Mouse (Mus musculus): ENCODE data around the gene Cbfa2t2. TPM values are rescaled to one million over a fixed set of nuclear protein-coding genes. Genes with fewer than 3 reads are reported as not detected.
A peak's percentile ranks its signal among the peaks of the same experiment; 100 is the strongest.

Cbfa2t2 gene
- polyA plus RNA-seq, 1 experiment: 7.5 TPM

- Histone ChIP-seq H3K4me3 (no peak overlapping the region), H3K27me3 (ENCODE audit: control insufficient read depth, insufficient read depth, insufficient read length) (no peaks in the 10 kb centered on the region), H3K4me2 (ENCODE audit: low read depth) (peak overlapping the region; percentile 99), H3K79me2 (ENCODE audit: control insufficient read depth, insufficient read depth) (peaks cover 15% of the 10 kb centered on the region), H3ac (ENCODE audit: control insufficient read depth, insufficient read length) (no peak overlapping the region), H3K36me3 (ENCODE audit: control insufficient read depth, insufficient read depth) (no peaks in the 10 kb centered on the region)
- TF ChIP-seq SRF (IDR thresholded peaks at IDR 0.05; ENCODE audit: control insufficient read depth, insufficient read length, low read depth) (no peak), TCF12 (IDR thresholded peaks at IDR 0.05; ENCODE audit: insufficient read depth, poor library complexity, severe bottlenecking) (no peak), MYOG (IDR thresholded peaks at IDR 0.05; ENCODE audit: control insufficient read depth in 1 of 3, insufficient read depth in 1 of 3, insufficient read length in 2 of 3, low read depth in 2 of 3) (no peak), USF1 (IDR thresholded peaks at IDR 0.05; ENCODE audit: low read depth) (no peak), MYOD1 (IDR thresholded peaks at IDR 0.05; ENCODE audit: control insufficient read depth in 1 of 3, insufficient read length in 2 of 3, low read depth in 2 of 3) (no peak), CEBPB (IDR thresholded peaks at IDR 0.05; ENCODE audit: insufficient read depth, poor library complexity, severe bottlenecking) (no peak), E2F4 (IDR thresholded peaks at IDR 0.05; ENCODE audit: insufficient read depth) (no peak), POLR2AphosphoS2 (IDR thresholded peaks at IDR 0.05; ENCODE audit: insufficient read length, low read depth) (no peak), TCF3 (IDR thresholded peaks at IDR 0.05; ENCODE audit: insufficient read length, low read depth) (no peak)
These were observed 135.0 kb downstream of the Cbfa2t2 start for GRCm38 (mm10) chr2:154571266-154571665.

- no peaks in the 10 kb centered on the region for H3K36me3 ChIP-seq (ENCODE audit: control insufficient read depth, insufficient read depth)
- H3K4me3 ChIP-seq: no peak overlapping the region
- peaks cover 15% of the 10 kb centered on the region for H3K79me2 ChIP-seq (ENCODE audit: control insufficient read depth, insufficient read depth)
- H3ac ChIP-seq (ENCODE audit: control insufficient read depth, insufficient read length): no peak overlapping the region
- H3K4me2 ChIP-seq (ENCODE audit: low read depth): no peak overlapping the region
- H3K27me3 ChIP-seq (ENCODE audit: control insufficient read depth, insufficient read depth, insufficient read length): no peaks in the 10 kb centered on the region
- TF ChIP-seq USF1 (IDR thresholded peaks at IDR 0.05; ENCODE audit: low read depth): no peak
- TF ChIP-seq REST (IDR thresholded peaks at IDR 0.05; ENCODE audit: insufficient read depth, insufficient read length): no peak
These were observed 135.7 kb downstream of the Cbfa2t2 start for GRCm38 (mm10) chr2:154571976-154572375.

- TF ChIP-seq TCF12 (IDR thresholded peaks at IDR 0.05; ENCODE audit: insufficient read depth, poor library complexity, severe bottlenecking) (no peak), E2F4 (IDR thresholded peaks at IDR 0.05; ENCODE audit: insufficient read depth) (no peak), POLR2A (IDR thresholded peaks at IDR 0.05; ENCODE audit: insufficient read length, low read depth) (no peak), REST (IDR thresholded peaks at IDR 0.05; ENCODE audit: insufficient read depth, insufficient read length) (no peak), MYOG (IDR thresholded peaks at IDR 0.05; ENCODE audit: control insufficient read depth in 1 of 3, insufficient read depth in 1 of 3, insufficient read length in 2 of 3, low read depth in 2 of 3) (no peak), MYOD1 (IDR thresholded peaks at IDR 0.05; ENCODE audit: control insufficient read depth in 1 of 3, insufficient read length in 2 of 3, low read depth in 2 of 3) (no peak), SRF (IDR thresholded peaks at IDR 0.05; ENCODE audit: control insufficient read depth, insufficient read length, low read depth) (no peak), POLR2AphosphoS2 (IDR thresholded peaks at IDR 0.05; ENCODE audit: insufficient read length, low read depth) (no peak), TCF3 (IDR thresholded peaks at IDR 0.05; ENCODE audit: insufficient read length, low read depth) (no peak), USF1 (IDR thresholded peaks at IDR 0.05; ENCODE audit: low read depth) (no peak), CEBPB (IDR thresholded peaks at IDR 0.05; ENCODE audit: insufficient read depth, poor library complexity, severe bottlenecking) (no peak), MAX (IDR thresholded peaks at IDR 0.05; ENCODE audit: low read depth) (no peak)
- H3ac ChIP-seq (ENCODE audit: control insufficient read depth, insufficient read length): no peak overlapping the region
- peaks cover 5% of the 10 kb centered on the region for H3K79me2 ChIP-seq (ENCODE audit: control insufficient read depth, insufficient read depth)
- no peak overlapping the region for H3K4me3 ChIP-seq
- no peak overlapping the region for H3K4me2 ChIP-seq (ENCODE audit: low read depth)
- no peaks in the 10 kb centered on the region for H3K36me3 ChIP-seq (ENCODE audit: control insufficient read depth, insufficient read depth)
- H3K27me3 ChIP-seq (ENCODE audit: control insufficient read depth, insufficient read depth, insufficient read length): no peaks in the 10 kb centered on the region
These were observed 136.7 kb downstream of the Cbfa2t2 start for GRCm38 (mm10) chr2:154572996-154573395.

GRCm38 (mm10) chr2:154574271-154574670 lies 138.0 kb downstream of the Cbfa2t2 start:
- H3K4me2 ChIP-seq (ENCODE audit: low read depth): no peak overlapping the region
- TF ChIP-seq MAX (IDR thresholded peaks at IDR 0.05; ENCODE audit: low read depth): no peak
- TF ChIP-seq USF1 (IDR thresholded peaks at IDR 0.05; ENCODE audit: low read depth): no peak
- TF ChIP-seq TCF12 (IDR thresholded peaks at IDR 0.05; ENCODE audit: insufficient read depth, poor library complexity, severe bottlenecking): no peak
- no peak for TF ChIP-seq SRF (IDR thresholded peaks at IDR 0.05; ENCODE audit: control insufficient read depth, insufficient read length, low read depth)
- TF ChIP-seq CEBPB (IDR thresholded peaks at IDR 0.05; ENCODE audit: insufficient read depth, poor library complexity, severe bottlenecking): no peak
- no peak for TF ChIP-seq POLR2AphosphoS2 (IDR thresholded peaks at IDR 0.05; ENCODE audit: insufficient read length, low read depth)
- no peak for TF ChIP-seq TCF3 (IDR thresholded peaks at IDR 0.05; ENCODE audit: insufficient read length, low read depth)
- no peak for TF ChIP-seq E2F4 (IDR thresholded peaks at IDR 0.05; ENCODE audit: insufficient read depth)
- no peak for TF ChIP-seq MYOG (IDR thresholded peaks at IDR 0.05; ENCODE audit: control insufficient read depth in 1 of 3, insufficient read depth in 1 of 3, insufficient read length in 2 of 3, low read depth in 2 of 3)
- TF ChIP-seq REST (IDR thresholded peaks at IDR 0.05; ENCODE audit: insufficient read depth, insufficient read length): no peak
- TF ChIP-seq POLR2A (IDR thresholded peaks at IDR 0.05; ENCODE audit: insufficient read length, low read depth): no peak
- TF ChIP-seq MYOD1 (IDR thresholded peaks at IDR 0.05; ENCODE audit: control insufficient read depth in 1 of 3, insufficient read length in 2 of 3, low read depth in 2 of 3): no peak

More at GRCm38 (mm10) chr2:154574271-154574670, 138.0 kb downstream of the Cbfa2t2 start:
- Histone ChIP-seq H3ac (ENCODE audit: control insufficient read depth, insufficient read length) (no peak overlapping the region), H3K27me3 (ENCODE audit: control insufficient read depth, insufficient read depth, insufficient read length) (no peaks in the 10 kb centered on the region), H3K79me2 (ENCODE audit: control insufficient read depth, insufficient read depth) (no peaks in the 10 kb centered on the region), H3K36me3 (ENCODE audit: control insufficient read depth, insufficient read depth) (no peaks in the 10 kb centered on the region), H3K4me3 (no peak overlapping the region)

Measured in myocyte (in vitro differentiated cells).